Mouse (Mus musculus): ENCODE measurements around the gene Epha1.

DNA sequence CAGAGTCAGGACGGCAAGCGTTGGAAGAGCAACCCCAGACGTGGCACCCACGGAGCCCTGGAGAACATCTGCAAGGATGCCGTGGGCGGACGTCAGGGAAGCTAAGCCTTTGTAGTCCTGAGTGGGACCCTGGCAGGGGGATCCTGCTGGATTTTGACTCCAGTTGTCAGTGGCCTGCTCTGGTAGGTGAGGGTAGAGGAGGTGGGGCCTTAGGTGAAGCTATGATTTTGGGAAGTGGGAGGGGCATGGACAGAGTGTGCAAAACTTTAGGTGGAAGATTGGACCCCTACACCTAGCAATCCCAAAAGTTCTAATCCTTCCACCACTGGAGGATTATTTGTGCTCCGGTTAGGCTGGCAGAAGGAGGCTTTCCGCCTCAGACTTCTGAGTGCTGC lies 650 bp downstream of the Epha1 start:
- TF ChIP-seq POLR2A (IDR thresholded peaks at IDR 0.05; ENCODE audit: low read depth, low read length) (no peak), CTCF (IDR thresholded peaks at IDR 0.05; ENCODE audit: borderline replicate concordance, insufficient read depth, low read length) (no peak)
